Mouse (Mus musculus) urinary bladder, postnatal 4 days (tissue): ENCODE data around the gene Atp5g2.
"Not testable (repeated sequence)": the region's sequence is repeated elsewhere in the genome, so short reads cannot be mapped to it uniquely, and the experiment has no call there.

Experiments used
- DNase-seq, 2 experiments: peaks; one replicate each; pipeline ENCODE4 v3.0.0; 2021 to 2022; ENCODE audit warnings: low spot score in 2 of 2

Gene Atp5g2

DNA sequence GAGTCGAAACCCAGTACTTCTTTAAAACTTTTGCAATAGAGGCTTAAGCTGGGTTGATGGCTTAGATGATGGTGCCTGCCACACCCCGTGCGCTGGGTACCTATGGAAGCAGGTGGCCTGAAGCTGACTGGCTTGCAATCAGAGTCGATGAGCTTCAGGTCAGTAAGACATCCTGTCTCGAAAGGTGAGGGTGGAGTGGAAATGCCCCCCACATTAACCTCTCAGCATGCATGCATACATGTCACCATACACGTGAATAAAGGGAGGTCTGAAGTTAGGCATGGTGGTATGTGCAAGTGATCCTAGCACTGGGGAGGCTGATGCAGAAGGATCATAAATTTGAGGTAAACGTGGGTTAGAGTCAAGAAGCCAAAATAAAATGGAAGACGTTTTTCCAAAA lies 2.6 kb downstream of the Atp5g2 start:
- no peak for DNase-seq

DNA sequence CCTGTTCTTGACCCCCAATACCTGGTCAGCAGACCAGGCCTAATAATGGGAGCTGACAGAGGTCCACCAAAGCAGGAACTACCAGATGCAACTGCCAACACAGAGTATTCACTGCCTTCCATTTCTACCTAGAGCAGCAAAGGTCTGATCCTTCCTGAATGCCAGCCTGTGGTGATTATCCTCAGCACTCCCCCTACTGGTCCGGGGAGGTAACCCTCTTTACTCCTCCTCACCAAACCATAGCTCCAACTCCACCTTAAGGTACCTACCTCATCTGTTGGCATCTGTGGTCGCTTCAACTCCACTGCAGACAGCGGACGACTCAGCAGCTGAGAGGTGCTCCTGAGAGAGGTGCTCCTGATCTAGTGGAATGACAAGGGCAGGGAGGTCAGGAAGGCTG lies 6.7 kb downstream of the Atp5g2 start:
- DNase-seq = peak in 1 of 2 experiments; percentile 30

DNA sequence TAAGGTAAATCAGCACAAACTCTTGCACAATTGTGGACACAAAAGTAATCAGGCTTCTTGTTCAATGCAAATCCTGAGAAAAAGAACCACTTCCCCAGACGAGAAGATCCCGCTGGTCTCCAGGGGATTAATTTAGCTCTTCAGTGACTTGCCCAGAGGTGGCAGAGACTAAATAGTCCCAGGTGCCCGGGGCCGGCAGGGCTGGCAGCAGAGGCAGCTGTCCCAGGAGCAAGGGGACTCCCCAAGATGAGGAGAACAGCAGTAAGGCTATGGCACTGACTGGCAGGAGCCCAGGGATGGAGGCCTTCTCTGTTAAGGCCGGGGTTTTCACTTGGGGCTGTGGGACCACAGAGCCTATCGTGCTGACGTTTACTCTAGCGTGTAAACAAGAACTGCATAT lies 8.3 kb downstream of the Atp5g2 start:
- no peak for DNase-seq

DNA sequence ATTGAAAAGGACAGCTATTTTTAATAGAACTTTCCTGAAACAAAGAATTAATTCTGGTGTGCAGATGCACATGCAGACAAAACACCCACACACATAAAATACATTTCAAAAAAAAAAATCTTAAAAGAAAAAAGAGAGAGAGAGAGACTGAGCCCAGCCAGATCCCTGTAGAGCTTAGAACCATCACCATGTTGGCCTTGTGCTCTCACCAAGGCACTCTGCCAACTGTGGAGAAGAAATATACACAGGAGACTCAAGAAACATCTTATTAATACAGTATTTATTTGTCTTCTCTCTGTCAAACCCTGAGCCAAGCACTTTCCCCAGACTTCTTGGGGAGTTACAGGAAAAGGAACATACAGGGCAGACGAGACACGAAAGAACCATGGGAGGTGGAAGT lies 9.6 kb downstream of the Atp5g2 start:
- not testable (repeated sequence) for DNase-seq

DNA sequence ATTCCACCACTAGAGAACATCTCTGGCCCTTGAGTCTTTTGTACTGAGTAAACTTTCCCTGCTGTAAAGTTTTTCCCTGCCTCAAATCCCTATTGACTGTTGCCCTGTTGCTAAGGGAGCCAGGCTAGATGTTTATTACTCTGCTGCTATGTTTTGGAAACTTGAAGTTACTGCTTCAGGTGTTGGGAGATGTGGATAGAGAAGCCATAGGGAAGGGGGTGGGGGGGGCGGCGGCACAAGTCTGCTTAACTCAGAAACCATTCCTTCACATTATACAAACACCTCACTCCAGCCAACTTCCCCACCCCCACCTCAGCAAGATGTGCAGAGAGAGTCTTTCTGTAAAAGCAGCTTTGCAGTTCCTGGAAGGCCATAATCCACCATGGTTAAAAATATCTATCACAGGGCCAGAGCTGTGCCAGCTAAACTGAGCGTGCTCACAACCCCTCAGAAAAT lies 14.2 kb downstream of the Atp5g2 start:
- no peak for DNase-seq

DNA sequence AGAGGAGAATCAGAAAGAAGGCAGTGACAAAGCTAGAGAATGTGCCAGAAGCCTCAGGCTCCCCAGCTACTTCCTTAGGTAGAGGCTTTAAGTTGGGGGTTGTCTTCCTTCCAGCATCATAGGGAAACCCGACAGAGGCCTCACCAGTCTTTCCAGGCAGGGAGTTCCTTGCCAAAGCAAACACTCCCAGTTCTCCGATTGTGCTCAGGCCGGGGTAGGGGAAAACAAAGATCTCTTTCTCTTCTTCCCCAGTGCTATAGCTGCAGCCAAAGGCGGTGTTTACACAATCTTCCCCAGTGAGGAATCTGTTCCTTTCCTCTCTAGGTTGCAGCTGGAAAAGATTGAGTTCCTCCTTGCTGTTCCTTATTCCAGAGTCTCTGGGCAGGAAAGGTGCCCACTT lies 15.5 kb downstream of the Atp5g2 start:
- DNase-seq = peak in 1 of 2 experiments; percentile 35

DNA sequence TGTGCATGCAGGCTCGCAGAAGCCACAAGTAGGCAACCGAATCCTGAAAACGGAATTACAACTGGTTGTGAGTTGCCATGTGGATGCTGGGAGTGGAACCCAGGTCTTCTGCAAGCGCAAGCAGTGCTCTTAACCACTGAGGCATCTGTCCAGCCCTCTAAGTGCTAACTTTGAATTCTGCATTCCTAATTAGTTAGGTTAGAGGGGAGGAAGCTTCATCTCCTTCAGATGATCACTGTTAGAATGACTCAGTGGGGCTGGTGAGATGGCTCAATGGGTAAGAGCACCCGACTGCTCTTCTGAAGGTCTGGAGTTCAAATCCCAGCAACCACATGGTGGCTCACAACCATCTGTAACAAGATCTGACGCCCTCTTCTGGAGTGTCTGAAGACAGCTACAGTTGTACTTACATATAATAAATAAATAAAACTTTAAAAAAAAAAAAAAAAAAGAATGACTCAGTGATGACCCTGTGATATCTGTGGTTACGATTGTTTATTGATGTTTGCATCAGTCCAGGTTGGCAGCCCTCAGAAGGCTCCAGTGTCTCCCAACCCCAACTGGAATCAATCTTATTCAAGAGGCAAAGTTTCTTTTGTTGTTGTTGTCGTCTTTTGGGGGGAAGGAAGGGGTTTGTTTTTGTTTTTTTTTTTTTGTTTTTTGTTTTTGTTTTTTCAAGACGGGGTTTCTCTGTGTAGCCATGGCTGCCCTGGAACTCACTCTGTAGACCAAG lies 20.1 kb downstream of the Atp5g2 start:
- DNase-seq = not testable (repeated sequence)

DNA sequence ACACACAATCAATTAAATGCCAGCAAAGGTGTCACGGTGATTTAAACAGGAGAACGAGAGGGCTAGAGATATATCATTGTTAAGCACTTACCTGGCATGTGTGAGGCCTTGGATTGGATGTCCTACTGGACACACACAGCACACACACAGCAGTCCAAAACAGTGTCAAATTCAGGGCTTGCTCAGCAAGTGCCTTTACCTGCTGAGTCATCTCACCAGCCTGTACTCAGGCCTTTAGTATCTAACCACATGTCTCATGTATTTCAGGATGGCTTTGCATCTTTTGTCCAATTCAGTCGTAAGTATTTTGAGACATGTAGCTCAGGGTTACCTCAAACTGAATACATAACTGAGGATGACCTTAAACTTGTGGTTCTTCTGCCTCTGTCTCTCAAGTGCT lies 21.0 kb downstream of the Atp5g2 start:
- DNase-seq = no peak

DNA sequence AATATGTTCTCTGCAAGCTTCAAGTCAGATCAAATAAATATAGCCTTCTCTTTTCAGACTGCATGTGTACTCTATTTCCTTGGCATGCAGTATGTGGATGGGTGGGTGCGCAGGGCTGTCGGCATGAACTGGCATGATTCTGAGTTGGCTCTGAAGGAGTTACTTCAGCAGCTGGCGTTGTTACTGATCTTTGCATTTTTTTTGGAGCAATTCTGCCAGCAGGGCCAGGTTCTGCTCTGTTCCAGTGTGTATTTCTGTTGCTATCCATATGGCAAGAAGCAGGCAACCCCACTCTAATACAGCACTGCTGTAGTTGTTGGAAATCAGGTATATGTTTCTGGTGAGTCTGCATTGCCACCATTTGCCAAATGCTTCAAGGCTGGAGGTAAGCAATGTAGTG lies 36.3 kb downstream of the Atp5g2 start:
- DNase-seq = no peak

DNA sequence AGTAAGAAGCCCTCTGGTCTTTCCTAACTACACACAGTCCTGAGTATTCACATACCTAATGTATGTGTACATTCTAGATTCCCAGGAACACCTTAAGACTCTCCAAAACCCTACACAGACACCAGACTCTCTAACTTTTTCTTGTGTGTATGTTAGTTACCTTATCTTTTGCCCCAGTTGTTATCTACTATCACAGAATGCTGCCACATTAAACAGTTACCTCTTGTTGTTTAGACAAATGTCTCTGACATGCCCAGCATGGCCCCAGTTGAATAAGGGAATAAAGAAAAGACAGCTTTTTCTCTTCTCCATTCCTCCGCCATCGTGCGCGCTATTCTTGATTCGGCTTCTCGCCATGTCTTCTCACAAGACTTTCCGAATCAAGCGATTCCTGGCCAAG lies 37.5 kb downstream of the Atp5g2 start:
- no peak for DNase-seq

DNA sequence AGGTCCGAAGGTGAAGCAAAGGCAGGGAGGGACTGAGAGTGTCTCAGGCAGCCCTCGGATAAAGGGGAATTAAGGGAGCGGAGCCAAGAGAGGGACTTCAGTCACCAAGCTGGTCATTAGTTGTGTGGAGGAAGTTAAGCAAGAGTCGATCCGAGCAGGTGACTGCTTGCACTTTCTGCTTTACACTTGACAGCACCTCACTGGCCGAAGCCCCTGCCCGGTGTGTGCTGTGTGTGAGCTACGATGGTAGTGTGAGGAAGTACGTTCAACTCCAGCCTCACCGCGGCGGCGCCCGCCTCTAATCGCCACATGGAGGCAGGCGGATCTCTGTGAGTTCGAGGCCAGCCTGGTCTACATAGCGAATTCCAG lies 46.5 kb downstream of the Atp5g2 start:
- DNase-seq = peak in 1 of 2 experiments; percentile 59

DNA sequence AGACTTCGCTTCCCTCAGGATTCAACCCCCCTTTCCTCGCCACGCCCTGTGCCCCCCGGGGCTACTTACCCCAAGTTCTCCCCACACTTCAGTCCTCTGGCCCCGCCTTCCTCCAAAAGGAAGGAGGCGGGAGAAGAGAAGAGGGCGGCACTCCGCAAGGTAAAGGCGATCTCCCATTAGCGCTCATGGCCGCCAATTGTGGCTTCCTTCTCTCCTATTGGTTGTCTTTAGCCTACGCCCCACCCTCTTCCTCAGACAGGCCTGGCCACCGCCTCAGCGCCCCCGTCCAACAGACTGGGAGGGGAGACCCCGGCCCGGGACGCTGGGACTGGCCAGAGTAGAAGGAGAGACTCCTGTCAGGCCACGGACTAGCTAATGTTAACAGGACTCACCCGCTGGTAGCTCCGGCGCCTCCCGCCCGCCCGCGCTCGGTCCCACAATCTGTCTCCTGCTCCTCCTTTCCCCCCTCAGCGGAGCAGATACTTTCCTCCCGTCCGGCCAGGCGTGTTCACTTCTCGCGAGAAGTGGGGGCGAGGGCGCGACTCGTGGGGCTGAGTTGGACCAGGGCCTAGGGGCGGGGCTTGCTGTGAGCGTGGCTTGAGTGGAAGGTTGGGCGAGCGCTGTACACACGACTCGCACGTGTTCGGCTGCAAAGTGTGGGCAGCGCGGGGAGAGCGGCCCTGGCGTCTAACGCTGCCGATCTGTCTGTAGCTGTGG lies 47.0 kb downstream of the Atp5g2 start, which contains the start of the genes Gm28047 and Atf7:
Gm28047 (minus strand) TSS at position 98 of the 717 bp plus-strand sequence.
Atf7 (minus strand) TSS at position 495 of the 717 bp plus-strand sequence.
- peak; percentile 100 for DNase-seq

DNA sequence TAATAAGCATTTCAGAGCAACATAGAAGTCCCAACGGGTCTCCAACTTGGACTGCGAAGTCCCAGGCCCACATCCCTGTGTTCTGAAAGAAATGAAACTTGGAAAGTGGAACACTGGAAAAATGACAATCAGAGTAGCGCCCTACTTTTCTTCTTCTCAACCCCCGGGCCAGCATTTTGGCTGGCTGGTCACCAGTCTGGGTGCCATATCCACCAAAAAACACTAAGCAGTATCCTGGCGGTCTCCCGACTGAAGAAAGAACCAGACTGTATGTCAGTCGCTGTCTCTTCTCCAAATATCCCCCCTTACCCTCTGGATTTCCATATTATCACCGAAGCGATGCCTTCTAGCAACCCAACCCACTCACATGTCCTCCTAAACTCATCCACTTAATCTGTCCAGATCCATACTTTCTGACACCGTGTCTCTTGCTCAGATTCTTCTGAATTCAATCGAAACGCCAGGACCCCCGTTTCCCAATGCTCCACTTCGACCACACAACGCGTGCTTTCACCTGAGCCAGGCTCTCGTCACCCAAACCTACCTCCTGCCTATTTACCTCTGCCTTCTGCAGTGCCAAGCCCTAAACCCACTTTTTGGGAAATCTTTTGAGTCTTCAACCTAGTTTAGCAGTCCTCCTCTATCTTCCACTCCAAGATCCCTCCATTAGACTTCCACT lies 47.7 kb downstream of the Atp5g2 start:
- peak in 1 of 2 experiments; percentile 17 for DNase-seq

DNA sequence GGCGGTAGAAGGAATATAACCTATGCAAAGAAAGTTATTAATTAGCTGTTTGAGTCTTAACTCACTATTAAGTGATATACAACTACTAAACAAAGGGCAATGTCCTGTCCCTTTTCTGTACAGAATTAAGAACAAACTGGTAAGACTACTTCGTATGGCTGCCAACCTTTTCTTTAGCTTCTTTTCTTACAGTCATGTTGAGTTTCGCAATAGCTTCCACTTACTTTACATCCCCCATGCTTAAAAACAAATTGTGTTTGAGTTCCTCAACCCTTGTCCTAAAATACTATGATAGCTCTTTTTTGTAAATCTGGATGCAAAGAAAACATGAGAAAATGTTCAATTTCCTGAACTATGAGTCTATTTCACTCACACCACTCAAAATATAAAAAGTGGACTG lies 49.0 kb downstream of the Atp5g2 start:
- no peak for DNase-seq

DNA sequence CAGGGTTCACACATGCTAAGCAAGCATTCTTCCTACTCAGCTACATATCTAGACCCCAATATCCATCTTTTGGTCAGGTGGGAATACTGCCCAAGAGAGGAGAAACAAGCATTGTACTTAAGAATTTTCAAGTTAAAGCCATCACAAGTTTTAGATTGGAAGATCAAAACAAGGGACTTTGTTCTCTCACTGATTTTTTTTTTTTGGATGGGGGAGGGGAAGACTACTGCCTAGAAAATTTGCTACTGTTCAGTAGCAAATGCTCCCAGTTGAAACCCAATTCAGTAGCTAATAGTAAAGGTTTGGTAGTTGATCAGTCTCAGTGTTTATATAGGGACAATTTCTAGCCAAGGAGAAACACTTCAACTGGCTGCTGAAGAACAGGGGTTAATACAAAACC lies 49.6 kb downstream of the Atp5g2 start:
- no peak for DNase-seq

DNA sequence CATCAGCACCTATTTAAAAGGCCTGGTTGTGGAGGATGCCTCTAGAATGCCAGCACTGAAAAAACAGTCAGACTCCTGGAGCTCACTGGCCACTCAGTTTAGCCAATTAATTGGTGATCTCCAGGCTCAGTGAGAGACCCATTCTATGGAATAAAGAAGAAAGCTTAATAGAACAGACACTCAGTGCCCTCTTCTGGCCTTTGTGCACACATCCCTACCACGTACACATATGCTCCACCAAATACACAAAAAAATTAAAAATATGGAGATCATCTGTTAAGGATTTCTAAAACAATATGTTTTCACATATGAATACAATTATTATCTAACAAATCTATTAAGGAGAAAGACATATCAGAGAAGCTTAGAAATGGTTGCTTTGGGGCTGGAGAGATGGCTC lies 51.4 kb downstream of the Atp5g2 start:
- no peak for DNase-seq

DNA sequence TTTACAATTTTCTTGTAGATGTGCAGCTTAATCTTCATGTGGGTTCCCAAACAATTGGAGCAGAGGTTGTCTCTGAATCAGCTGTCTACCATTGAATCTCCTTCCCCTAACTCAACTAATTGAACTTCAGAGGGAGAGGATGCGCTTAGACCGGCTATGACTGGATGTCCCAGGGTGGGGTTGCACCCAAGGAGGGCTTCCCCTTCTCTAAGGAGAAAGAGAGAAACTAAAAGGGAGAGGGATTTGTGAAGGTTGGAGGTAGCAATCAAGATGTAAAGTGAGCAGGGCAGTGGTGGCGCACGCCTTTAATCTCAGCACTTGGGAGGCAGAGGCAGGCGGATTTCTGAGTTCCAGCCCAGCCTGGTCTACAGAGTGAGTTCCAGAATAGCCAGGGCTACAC lies 52.7 kb downstream of the Atp5g2 start:
- DNase-seq = no peak

DNA sequence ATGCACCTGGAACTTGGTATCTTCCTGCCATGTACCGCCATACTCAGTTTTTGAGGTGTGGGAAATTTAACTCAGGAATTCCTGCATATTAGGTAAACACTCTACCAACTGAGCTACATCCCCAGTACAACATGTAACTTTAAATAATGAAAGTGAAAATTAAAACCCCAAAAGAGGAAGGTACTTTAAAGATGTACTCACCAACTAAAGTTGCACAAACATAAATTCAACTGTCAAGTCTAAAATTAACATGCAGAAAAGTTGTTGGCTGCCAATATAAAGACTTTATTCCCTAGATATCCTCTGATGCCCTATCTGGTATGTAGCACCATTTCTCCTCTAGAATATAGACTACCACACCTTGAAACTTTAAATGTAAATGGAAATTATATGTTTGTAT lies 54.5 kb downstream of the Atp5g2 start:
- DNase-seq = no peak

DNA sequence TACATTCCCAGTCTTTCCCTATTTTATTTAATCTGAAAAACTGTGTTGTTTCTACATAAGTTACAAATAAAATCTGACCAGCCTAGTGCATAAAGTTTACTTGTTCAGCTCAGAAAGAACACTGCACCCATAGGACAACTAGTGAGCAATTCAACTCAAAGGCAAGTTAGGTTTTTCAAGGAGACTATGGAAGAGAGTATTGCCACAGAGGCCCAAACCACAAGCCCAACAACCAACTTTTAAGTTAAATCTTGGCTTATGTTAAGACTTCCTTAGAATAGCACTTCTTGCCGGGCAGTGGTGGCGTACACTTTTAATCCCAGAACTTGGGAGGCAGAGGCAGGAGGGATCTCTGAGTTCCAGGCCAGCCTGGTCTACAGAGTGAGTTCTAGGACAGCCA lies 56.0 kb downstream of the Atp5g2 start:
- no peak for DNase-seq

DNA sequence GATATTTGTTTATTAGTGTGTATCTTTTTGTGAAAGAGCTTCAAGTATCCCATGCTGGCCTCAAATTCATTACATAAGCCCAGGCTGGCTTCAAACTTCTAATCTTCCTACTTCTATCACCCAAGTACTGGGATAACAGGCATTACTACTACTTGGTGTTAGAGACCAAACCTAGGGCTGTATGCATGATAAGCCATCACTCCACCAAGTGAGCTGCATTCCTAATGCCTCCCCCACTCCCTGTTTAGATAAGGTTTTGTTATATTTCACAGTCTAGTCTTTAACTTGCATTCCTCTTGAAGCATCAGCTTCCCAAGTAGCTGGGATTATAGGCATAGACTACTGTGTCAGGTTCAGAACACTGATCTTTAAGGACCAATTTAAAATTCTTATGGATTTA lies 57.9 kb downstream of the Atp5g2 start:
- DNase-seq = no peak

DNA sequence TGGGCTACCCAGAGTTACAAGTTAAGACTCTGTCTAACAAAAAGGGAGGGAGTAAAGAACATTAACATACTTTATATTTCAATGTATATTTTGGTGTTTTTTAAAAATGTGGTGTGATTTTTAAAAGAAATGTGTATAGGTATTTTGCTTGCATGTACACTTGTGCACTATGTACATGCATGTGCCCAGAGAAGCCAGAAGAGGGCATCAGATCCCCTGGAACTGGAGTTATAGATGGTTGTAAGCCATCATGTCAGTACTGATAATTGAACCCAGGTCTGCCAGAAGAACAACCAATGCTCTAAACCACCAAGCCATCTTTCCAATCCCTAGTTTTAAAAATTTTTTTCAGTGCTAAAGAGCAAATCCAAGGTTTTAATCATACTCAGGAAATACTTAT lies 59.2 kb downstream of the Atp5g2 start:
- DNase-seq = no peak
